Mouse (Mus musculus) spleen, adult 2 months (tissue): ENCODE measurements at regions not wholly inside any gene's neighbourhood (a gene's known extent, or its start where the extent isn't known, plus 50 kb on each side); places are given as distances from the start of the nearest gene placed in this dataset.

Source experiments
- DNase-seq, 2 experiments: peaks; one replicate each; pipeline versions ENCODE4 v3.0.0 to v3.0.0-alpha.2; 2012 to 2021; ENCODE audit warnings: low spot score in 2 of 2, low read depth in 1 of 2
- H3K27ac ChIP-seq: fragments of 200-500 bp; 2 replicates; pipeline ENCODE4 v1.5.1; 2012; ENCODE audit warnings: low read length, inconsistent platforms; ENCODE audit not compliant: insufficient read depth
- H3K27me3 ChIP-seq: fragments of 200-500 bp; 2 replicates; pipeline ENCODE4 v1.6.1; 2012; ENCODE audit warnings: mild to moderate bottlenecking, moderate library complexity, low read length, inconsistent platforms; ENCODE audit not compliant: control insufficient read depth, insufficient read depth
- H3K36me3 ChIP-seq: fragments of 200-500 bp; 2 replicates; pipeline ENCODE4 v1.6.1; 2012; ENCODE audit warnings: mild to moderate bottlenecking, low read length, inconsistent platforms; ENCODE audit not compliant: control insufficient read depth, insufficient read depth
- H3K4me1 ChIP-seq: fragments of 200-500 bp; 2 replicates; pipeline ENCODE4 v1.6.1; 2011; ENCODE audit warnings: inconsistent platforms; ENCODE audit not compliant: control insufficient read depth, insufficient read depth, insufficient read length
- H3K4me3 ChIP-seq: fragments of 200-500 bp; 2 replicates; pipeline ENCODE4 v1.5.1; 2011; ENCODE audit warnings: mild to moderate bottlenecking, inconsistent platforms; ENCODE audit not compliant: insufficient read depth, insufficient read length; ENCODE audit errors: extremely low read depth
- CTCF ChIP-seq: fragments of 200-500 bp; IDR thresholded peaks from 2 replicates; pipeline ENCODE4 v1.5.1; 2011; ENCODE audit warnings: mild to moderate bottlenecking, inconsistent platforms; ENCODE audit not compliant: insufficient read depth, insufficient read length, insufficient replicate concordance; ENCODE audit errors: extremely low read depth
- POLR2A ChIP-seq: fragments of 200-500 bp; IDR thresholded peaks from 2 replicates; pipeline ENCODE4 v1.6.1; 2011; ENCODE audit warnings: low read depth, low read length, inconsistent platforms
- WGBS: fragments of 180-500 bp; shearing (Covaris S2); methylation state at CpG from one replicate; pipeline ENCODE4 v1.1.7; 2018; 5-methylcytosine and 5-hydroxymethylcytosine counted together

GRCm38 (mm10) chr6:117650541-117650940 is 190.4 kb upstream of the Zfp637 start:
- no peak for DNase-seq
- no peaks in the 10 kb centered on the region for H3K27me3 ChIP-seq
- no peak overlapping the region for H3K4me3 ChIP-seq
- H3K4me1 ChIP-seq: no peaks in the 10 kb centered on the region
- 74% methylated on average over 5 of the region's 5 CpGs for WGBS
- H3K36me3 ChIP-seq: no peaks in the 10 kb centered on the region
- no peak for TF ChIP-seq POLR2A
- TF ChIP-seq CTCF: no peak
- H3K27ac ChIP-seq: no peak overlapping the region

- TF ChIP-seq POLR2A (no peak), CTCF (no peak)
- Histone ChIP-seq H3K27ac (no peak overlapping the region), H3K4me3 (no peak overlapping the region), H3K27me3 (no peaks in the 10 kb centered on the region), H3K4me1 (no peaks in the 10 kb centered on the region), H3K36me3 (no peaks in the 10 kb centered on the region)
- DNase-seq: no peak
- WGBS: 86% methylated on average over 4 of the region's 4 CpGs
These were observed 189.4 kb upstream of the Zfp637 start for GRCm38 (mm10) chr6:117651551-117651950.

- Histone ChIP-seq H3K4me3 (no peak overlapping the region), H3K4me1 (no peaks in the 10 kb centered on the region), H3K36me3 (no peaks in the 10 kb centered on the region), H3K27me3 (no peaks in the 10 kb centered on the region), H3K27ac (no peak overlapping the region)
- WGBS: 36% methylated on average over 3 of the region's 3 CpGs
- TF ChIP-seq POLR2A (no peak), CTCF (no peak)
- DNase-seq: no peak
These were observed 189.0 kb upstream of the Zfp637 start for GRCm38 (mm10) chr6:117652012-117652411.

- WGBS: 87% methylated on average over 9 of the region's 9 CpGs
- Histone ChIP-seq H3K4me1 (no peaks in the 10 kb centered on the region), H3K27ac (peak overlapping the region; percentile 33; the same call in 1 of the 2 replicates), H3K27me3 (no peaks in the 10 kb centered on the region), H3K36me3 (no peaks in the 10 kb centered on the region), H3K4me3 (no peak overlapping the region)
- TF ChIP-seq CTCF (no peak), POLR2A (no peak)
- DNase-seq: no peak
These were observed 188.1 kb upstream of the Zfp637 start for GRCm38 (mm10) chr6:117652917-117653316.

- Histone ChIP-seq H3K4me1 (no peaks in the 10 kb centered on the region), H3K27ac (no peak overlapping the region), H3K27me3 (no peaks in the 10 kb centered on the region), H3K4me3 (no peak overlapping the region), H3K36me3 (no peaks in the 10 kb centered on the region)
- WGBS: 87% methylated on average over 15 of the region's 15 CpGs
- TF ChIP-seq CTCF (no peak), POLR2A (no peak)
- DNase-seq: no peak
These were observed 187.0 kb upstream of the Zfp637 start for GRCm38 (mm10) chr6:117653886-117654425.

GRCm38 (mm10) chr6:117655986-117656385 is 185.0 kb upstream of the Zfp637 start:
- DNase-seq: no peak
- Histone ChIP-seq H3K4me3 (no peak overlapping the region), H3K36me3 (no peaks in the 10 kb centered on the region), H3K27me3 (no peaks in the 10 kb centered on the region), H3K27ac (no peak overlapping the region), H3K4me1 (no peaks in the 10 kb centered on the region)
- no peak for TF ChIP-seq POLR2A
- no peak for TF ChIP-seq CTCF
- 90% methylated on average over 4 of the region's 4 CpGs for WGBS

- DNase-seq: no peak
- 5% methylated on average over 1 of the region's 1 CpGs for WGBS
- H3K27me3 ChIP-seq: no peaks in the 10 kb centered on the region
- H3K36me3 ChIP-seq: no peaks in the 10 kb centered on the region
- no peak overlapping the region for H3K27ac ChIP-seq
- TF ChIP-seq CTCF (no peak; the same call in 1 of the 2 replicates), POLR2A (no peak)
- no peak overlapping the region for H3K4me3 ChIP-seq
- no peaks in the 10 kb centered on the region for H3K4me1 ChIP-seq
These were observed 180.4 kb upstream of the Zfp637 start for GRCm38 (mm10) chr6:117660576-117660975.
